8 mouse cellular contexts compared by ENCODE assay signal in genomic region chr17:49512671-49513085, GRCm38 (mm10). TPM values are rescaled to one million over a fixed set of nuclear protein-coding genes. Genes with fewer than 3 reads are reported as not detected.
DNase-seq lines count a peak whose midpoint lies in the region; ATAC-seq and TF ChIP-seq lines count a peak whose summit lies in the region.

No protein-coding gene starts in this region.

- peaks cover 13% of the 10 kb centered on the region for H3K4me1 ChIP-seq in heart, postnatal 0 days (ENCODE audit: control insufficient read depth, insufficient read depth)

- no peak for TF ChIP-seq EP300 in heart, postnatal 0 days (IDR thresholded peaks at IDR 0.05; ENCODE audit: low read depth)

- no peaks in the 10 kb centered on the region for H3K36me3 ChIP-seq in heart, postnatal 0 days (replicated peaks; ENCODE audit: control insufficient read depth, insufficient read depth, low read length)

- no peak overlapping the region for H3K4me2 ChIP-seq in heart, postnatal 0 days (ENCODE audit: low read depth, low read length)

- 25% methylated on average over 5 of the region's 5 CpGs for WGBS in heart, postnatal 0 days

- TF ChIP-seq CTCF in heart, postnatal 0 days (IDR thresholded peaks at IDR 0.05; ENCODE audit: low read depth) = no peak

- H3K9ac ChIP-seq in heart, postnatal 0 days (replicated peaks; ENCODE audit: low read depth, low read length) = no peak overlapping the region

- no peak overlapping the region for H3K4me3 ChIP-seq in heart, postnatal 0 days (ENCODE audit: low read depth, low read length)

- ATAC-seq in heart, postnatal 0 days (ENCODE audit: insufficient read depth, low read depth) = peak; percentile 70

- intact Hi-C loops in heart, postnatal 36 days (cut with DNase I) = no loop called here

- no peaks in the 10 kb centered on the region for H3K27me3 ChIP-seq in heart, postnatal 0 days (ENCODE audit: control insufficient read depth, insufficient read depth, low read length)

- DNase-seq in heart, postnatal 0 days (ENCODE audit: low spot score) = peak; percentile 53
- no peak for DNase-seq in heart, postnatal 36 days
- peak; percentile 91 for DNase-seq in Muller cell, postnatal 12 days (ENCODE audit: inconsistent ontology term)
- peak; percentile 71 to 73 for DNase-seq in cerebellum, postnatal 10 days
- DNase-seq in kidney, postnatal 36 days = peak; percentile 43 to 51
- no peak for DNase-seq in embryo, embryonic 11 days
- no peak for DNase-seq in T-cell, adult 2 months (ENCODE audit: low spot score)
- DNase-seq in spleen, postnatal 4 days (ENCODE audit: low spot score in 2 of 2) = no peak

- H3K27ac ChIP-seq in heart, postnatal 0 days (ENCODE audit: low read depth) = no peak overlapping the region

- H3K9me3 ChIP-seq in heart, postnatal 0 days (replicated peaks; ENCODE audit: control insufficient read depth, low read length) = no peaks in the 10 kb centered on the region

RNA-seq across cellular contexts. Expression of gene Daam2, which starts 51.5 kb away (rescaled TPM):
- total RNA-seq in heart, postnatal 0 days (2014; rRNA removed; ENCODE audit: low replicate concordance) = 10.5 and 14.5 TPM in 2 replicates
- 1.6 and 2.4 TPM in 2 replicates for polyA plus RNA-seq in heart, postnatal 0 days (2015; fragmentation: Nextera tagmentation; extraction: Ambion mirVana)
- 1 to 10 TPM; 7.6 to 7.8 TPM for total RNA-seq in heart, postnatal 36 days (2021)

Comparison
In these comparisons a context has a peak if more than half of its experiments do, and no peak if none do; other contexts are left out.
1. DNase-seq: peak in heart, postnatal 0 days (single experiment), Muller cell, postnatal 12 days (single experiment), cerebellum, postnatal 10 days (2 of 2) and kidney, postnatal 36 days (2 of 2); none in heart, postnatal 36 days (0 of 2), embryo, embryonic 11 days (single experiment), T-cell, adult 2 months (single experiment) and spleen, postnatal 4 days (0 of 2).